Mouse (Mus musculus) heart, postnatal 14 days (tissue): ENCODE measurements around the gene Eif4g1. TPM values are rescaled to one million over a fixed set of nuclear protein-coding genes. Genes with fewer than 3 reads are reported as not detected.
"Not testable (repeated sequence)": the region's sequence is repeated elsewhere in the genome, so short reads cannot be mapped to it uniquely, and the experiment has no call there.

Source experiments
- DNase-seq, 2 experiments: peaks; one replicate each; pipeline ENCODE4 v3.0.0; 2021 to 2022
- intact Hi-C: fragments of 180-260 bp; cut with DNase I; formaldehyde crosslinking; loops from one replicate; pipeline ENCODE4 v1.15.1; 2025
- long read RNA-seq, 2 experiments: library from polyadenylated mRNA; stranded (forward); transcript quantifications; one replicate each; pipeline ENCODE4 v2.0.0; 2021
- total RNA-seq, 2 experiments: library from RNA; stranded (reverse); gene quantifications; 2 replicates each; pipeline ENCODE4 v1.2.3; 2021

Eif4g1 gene
- 100 to 1,000 TPM; 329 to 343 TPM for total RNA-seq
- long read RNA-seq, experiment 1, full-length matches to known transcripts = 5 of 143 reads
- long read RNA-seq, experiment 1, partial matches to known transcripts = 113 of 143 reads
- long read RNA-seq, experiment 1, other reads (novel, unspliced or antisense) = 25 of 143 reads
- long read RNA-seq, experiment 2, full-length matches to known transcripts = 6 of 109 reads
- long read RNA-seq, experiment 2, partial matches to known transcripts = 64 of 109 reads
- long read RNA-seq, experiment 2, other reads (novel, unspliced or antisense) = 39 of 109 reads

GRCm38 (mm10) chr16:20668013-20668412 lies at the start of gene Eif4g1:
TSS of gene Eif4g1 (plus strand) at chr16:20668313.
- intact Hi-C loops, DNase-seq: not testable (repeated sequence)

GRCm38 (mm10) chr16:20619541-20620398 lies 48.3 kb upstream of the Eif4g1 start:
- peak; percentile 43 to 56 for DNase-seq
- intact Hi-C loops = no loop called here

GRCm38 (mm10) chr16:20620399-20620735 lies 47.7 kb upstream of the Eif4g1 start:
- DNase-seq = no peak
- intact Hi-C loops = no loop called here

- DNase-seq = no peak
- intact Hi-C loops = no loop called here
Observed at GRCm38 (mm10) chr16:20620751-20621190, 47.3 kb upstream of the Eif4g1 start.

- DNase-seq = peak; percentile 58 to 71
- intact Hi-C loops = no loop called here
Observed at GRCm38 (mm10) chr16:20621191-20621990, 46.7 kb upstream of the Eif4g1 start, which contains the start of gene Camk2n2. TSS of gene Camk2n2 (minus strand) at chr16:20621287.

- DNase-seq = peak; percentile 43 to 58
- intact Hi-C loops = no loop called here
Observed at GRCm38 (mm10) chr16:20621991-20622685, 46.0 kb upstream of the Eif4g1 start.

- intact Hi-C loops = no loop called here
Observed at GRCm38 (mm10) chr16:20623211-20623610, 44.9 kb upstream of the Eif4g1 start.

GRCm38 (mm10) chr16:20628871-20629391 lies 39.2 kb upstream of the Eif4g1 start:
- intact Hi-C loops = no loop called here
- no peak for DNase-seq

More at GRCm38 (mm10) chr16:20623211-20623610, 44.9 kb upstream of the Eif4g1 start:
- no peak for DNase-seq

- intact Hi-C loops = no loop called here
- DNase-seq = peak; percentile 6 to 15
Observed at GRCm38 (mm10) chr16:20629731-20630634, 38.1 kb upstream of the Eif4g1 start, which contains the start of gene Ece2. TSS of gene Ece2 (plus strand) at chr16:20629828.

GRCm38 (mm10) chr16:20637410-20637809 lies 30.7 kb upstream of the Eif4g1 start:
- intact Hi-C loops = no loop called here

GRCm38 (mm10) chr16:20638367-20638766 lies 29.7 kb upstream of the Eif4g1 start:
- intact Hi-C loops = no loop called here

More at GRCm38 (mm10) chr16:20637410-20637809, 30.7 kb upstream of the Eif4g1 start:
- no peak for DNase-seq

GRCm38 (mm10) chr16:20642161-20642560 lies 26.0 kb upstream of the Eif4g1 start:
- intact Hi-C loops = loop anchor here (2.0 to 10.0 kb wide), 2 partner anchors 143 to 217 kb away; partner anchors contain the start of genes Abcc5 and Eif2b5
- DNase-seq = peak; percentile 79 to 81

More at GRCm38 (mm10) chr16:20638367-20638766, 29.7 kb upstream of the Eif4g1 start:
- no peak for DNase-seq

GRCm38 (mm10) chr16:20643911-20644310 lies 24.2 kb upstream of the Eif4g1 start:
- DNase-seq = no peak
- intact Hi-C loops = loop anchor here (2.0 to 10.0 kb wide), 2 partner anchors 145 to 219 kb away; partner anchors contain the start of genes Abcc5 and Eif2b5

- DNase-seq = peak; percentile 97 to 99
- intact Hi-C loops = loop anchor here (2.0 kb wide), 1 partner anchor 41 kb away; the partner anchor contains the start of genes Alg3, Eef1akmt4 and Gm49333
Observed at GRCm38 (mm10) chr16:20651076-20651946, 16.8 kb upstream of the Eif4g1 start, which contains the start of gene Psmd2. TSS of gene Psmd2 (plus strand) at chr16:20651652.

GRCm38 (mm10) chr16:20651947-20652310 lies 16.2 kb upstream of the Eif4g1 start:
- no peak for DNase-seq
- intact Hi-C loops = loop anchor here (2.0 kb wide), 1 partner anchor 41 kb away; the partner anchor contains the start of genes Alg3, Eef1akmt4 and Gm49333

GRCm38 (mm10) chr16:20653315-20653714 lies 14.8 kb upstream of the Eif4g1 start:
- no peak for DNase-seq
- intact Hi-C loops = no loop called here

GRCm38 (mm10) chr16:20657661-20658060 lies 10.5 kb upstream of the Eif4g1 start:
- intact Hi-C loops = no loop called here

More at GRCm38 (mm10) chr16:20657661-20658060, 10.5 kb upstream of the Eif4g1 start:
- DNase-seq = no peak
